Mouse (Mus musculus): ENCODE results near the gene Gm20867. TPM values are rescaled to one million over a fixed set of nuclear protein-coding genes. Genes with fewer than 3 reads are reported as not detected.

Gm20867 gene
- total RNA-seq (2023), result not detected

GRCm38 (mm10) chrY:77963104-77963503 is at the start of gene Gm20867:
Gene Gm20867, minus strand, starts transcription at chrY:77963204.

Other genes with a start within 250 kb of the Gm20867 start
- gene Gm29564, start 249.8 kb upstream of the Gm20867 start, total RNA-seq (2023), result not detected